Mouse (Mus musculus) E14TG2a.4 (cell line): ENCODE results near the gene Tmem59.
A peak's percentile ranks its signal among the peaks of the same experiment; 100 is the strongest.

Source experiments
- H3K27me3 ChIP-seq: 2 replicates; pipeline ENCODE4 v1.6.1; 2014; ENCODE audit warnings: low read length, control low read depth; ENCODE audit not compliant: insufficient read depth
- H3K36me3 ChIP-seq: 2 replicates; pipeline ENCODE4 v1.6.1; 2014; ENCODE audit warnings: low read length, control low read depth; ENCODE audit not compliant: insufficient read depth
- H3K4me1 ChIP-seq: replicated peaks from 2 replicates; pipeline ENCODE4 v1.6.1; 2014; ENCODE audit warnings: low read depth, low read length, control low read depth
- H3K4me3 ChIP-seq: replicated peaks from 2 replicates; pipeline ENCODE4 v1.5.1; 2014; ENCODE audit warnings: mild to moderate bottlenecking, low read length
- H3K9me3 ChIP-seq: 2 replicates; pipeline ENCODE4 v1.6.1; 2014; ENCODE audit warnings: low read length, control low read depth
- CTCF ChIP-seq: conservative IDR thresholded peaks from 2 replicates; pipeline ENCODE4 v1.5.1; 2014; ENCODE audit warnings: low read length
- NANOG ChIP-seq: IDR thresholded peaks from 2 replicates; pipeline ENCODE4 v1.6.1; 2014; ENCODE audit warnings: borderline replicate concordance, low read length, mixed read lengths
- POU5F1 ChIP-seq: IDR thresholded peaks from 2 replicates; pipeline ENCODE4 v1.6.1; 2014; ENCODE audit warnings: low read length, borderline replicate concordance

Gene Tmem59

GRCm38 (mm10) chr4:107178182-107178829, at the start of gene Tmem59:
Tmem59 (plus strand) TSS chr4:107178399.
- peaks cover 27% of the 10 kb centered on the region for H3K36me3 ChIP-seq
- no peak for TF ChIP-seq CTCF
- no peak for TF ChIP-seq POU5F1
- no peak for TF ChIP-seq NANOG
- H3K9me3 ChIP-seq: no peaks in the 10 kb centered on the region
- no peaks in the 10 kb centered on the region for H3K27me3 ChIP-seq
- peak within 1 kb of the TSS; percentile 98 for H3K4me3 ChIP-seq
- H3K4me1 ChIP-seq: peaks cover 48% of the 10 kb centered on the region

GRCm38 (mm10) chr4:107129373-107129772, 48.8 kb upstream of the Tmem59 start:
- no peaks in the 10 kb centered on the region for H3K9me3 ChIP-seq
- H3K36me3 ChIP-seq: no peaks in the 10 kb centered on the region
- H3K27me3 ChIP-seq: peaks cover 13% of the 10 kb centered on the region
- TF ChIP-seq CTCF (no peak), NANOG (no peak), POU5F1 (no peak)
- no peak overlapping the region for H3K4me3 ChIP-seq
- H3K4me1 ChIP-seq: peaks cover 34% of the 10 kb centered on the region

GRCm38 (mm10) chr4:107130534-107130933, 47.7 kb upstream of the Tmem59 start:
- no peaks in the 10 kb centered on the region for H3K9me3 ChIP-seq

GRCm38 (mm10) chr4:107134891-107135290, 43.3 kb upstream of the Tmem59 start:
- no peak overlapping the region for H3K4me3 ChIP-seq
- H3K9me3 ChIP-seq: no peaks in the 10 kb centered on the region
- H3K4me1 ChIP-seq: peaks cover 26% of the 10 kb centered on the region
- H3K36me3 ChIP-seq: no peaks in the 10 kb centered on the region
- H3K27me3 ChIP-seq: peaks cover 17% of the 10 kb centered on the region; the same call in 1 of the 2 replicates
- no peak for TF ChIP-seq NANOG
- TF ChIP-seq CTCF: no peak
- no peak for TF ChIP-seq POU5F1

More at GRCm38 (mm10) chr4:107130534-107130933, 47.7 kb upstream of the Tmem59 start:
- no peak overlapping the region for H3K4me3 ChIP-seq
- H3K36me3 ChIP-seq: no peaks in the 10 kb centered on the region
- peaks cover 13% of the 10 kb centered on the region for H3K27me3 ChIP-seq
- TF ChIP-seq NANOG: no peak
- TF ChIP-seq CTCF: no peak
- TF ChIP-seq POU5F1: no peak
- H3K4me1 ChIP-seq: peaks cover 34% of the 10 kb centered on the region

GRCm38 (mm10) chr4:107135663-107136062, 42.5 kb upstream of the Tmem59 start:
- no peak for TF ChIP-seq CTCF
- no peak for TF ChIP-seq NANOG
- no peak for TF ChIP-seq POU5F1
- Histone ChIP-seq H3K4me1 (peaks cover 23% of the 10 kb centered on the region), H3K36me3 (no peaks in the 10 kb centered on the region), H3K27me3 (peaks cover 23% of the 10 kb centered on the region), H3K4me3 (no peak overlapping the region), H3K9me3 (no peaks in the 10 kb centered on the region)

GRCm38 (mm10) chr4:107136531-107136930, 41.7 kb upstream of the Tmem59 start:
- TF ChIP-seq NANOG: no peak
- no peak for TF ChIP-seq POU5F1
- TF ChIP-seq CTCF: no peak
- no peaks in the 10 kb centered on the region for H3K9me3 ChIP-seq
- H3K36me3 ChIP-seq: no peaks in the 10 kb centered on the region
- no peak overlapping the region for H3K4me3 ChIP-seq
- peaks cover 18% of the 10 kb centered on the region for H3K4me1 ChIP-seq
- H3K27me3 ChIP-seq: peaks cover 25% of the 10 kb centered on the region

- TF ChIP-seq POU5F1 (no peak), CTCF (no peak), NANOG (no peak)
- Histone ChIP-seq H3K4me1 (peaks cover 18% of the 10 kb centered on the region), H3K36me3 (no peaks in the 10 kb centered on the region), H3K27me3 (peaks cover 25% of the 10 kb centered on the region), H3K9me3 (no peaks in the 10 kb centered on the region), H3K4me3 (no peak overlapping the region; the same call in 1 of the 2 replicates)
Measured at GRCm38 (mm10) chr4:107138948-107139835, 39.0 kb upstream of the Tmem59 start.

- H3K4me1 ChIP-seq: peaks cover 18% of the 10 kb centered on the region
- H3K36me3 ChIP-seq: no peaks in the 10 kb centered on the region
- H3K27me3 ChIP-seq: peaks cover 25% of the 10 kb centered on the region
- H3K4me3 ChIP-seq: no peak overlapping the region
- TF ChIP-seq POU5F1: no peak
- TF ChIP-seq CTCF: no peak
- TF ChIP-seq NANOG: no peak
- no peaks in the 10 kb centered on the region for H3K9me3 ChIP-seq
Measured at GRCm38 (mm10) chr4:107139836-107140631, 38.2 kb upstream of the Tmem59 start.
